Mouse (Mus musculus) midbrain, embryonic 10.5 days (tissue): Measurements from ENCODE around the gene Cspg4. TPM values are rescaled to one million over a fixed set of nuclear protein-coding genes. Genes with fewer than 3 reads are reported as not detected.

Experiments used
- DNase-seq: peaks from one replicate; pipeline ENCODE4 v3.0.0-alpha.2; 2017; ENCODE audit warnings: low spot score
- H3K27ac ChIP-seq: fragments of 300-500 bp; sonication (generic); replicated peaks from 2 replicates; pipeline ENCODE4 v1.5.1; 2016; ENCODE audit warnings: mild to moderate bottlenecking
- H3K27me3 ChIP-seq: fragments of 300-500 bp; sonication (generic); 2 replicates; pipeline ENCODE4 v1.6.1; 2016; ENCODE audit warnings: low read depth, mild to moderate bottlenecking; ENCODE audit not compliant: poor library complexity, severe bottlenecking
- H3K36me3 ChIP-seq: fragments of 300-500 bp; sonication (generic); 2 replicates; pipeline ENCODE4 v1.6.1; 2016; ENCODE audit warnings: mild to moderate bottlenecking, moderate library complexity
- H3K4me1 ChIP-seq: fragments of 300-500 bp; sonication (generic); 2 replicates; pipeline ENCODE4 v1.6.1; 2016
- H3K4me3 ChIP-seq: fragments of 300-500 bp; sonication (generic); 2 replicates; pipeline ENCODE4 v1.5.1; 2016; ENCODE audit warnings: mild to moderate bottlenecking, moderate library complexity
- H3K9me3 ChIP-seq: fragments of 300-500 bp; sonication (generic); replicated peaks from 2 replicates; pipeline ENCODE4 v1.6.1; 2016; ENCODE audit warnings: mild to moderate bottlenecking
- WGBS: fragments of 180-500 bp; shearing (Covaris S2); methylation state at CpG from one replicate; pipeline ENCODE4 v1.1.7; 2016; 5-methylcytosine and 5-hydroxymethylcytosine counted together
- polyA plus RNA-seq: library from polyadenylated mRNA; unstranded; fragments of >200 nt; fragmentation: Nextera tagmentation; extraction: Ambion mirVana; gene quantifications from 2 replicates; pipeline ENCODE4 v1.2.1, GENCODE M21; 2016

The Cspg4 gene
- polyA plus RNA-seq, 1 experiment from 2014 or later = 0.91 TPM

GRCm38 (mm10) chr9:56844644-56845043, 20.2 kb upstream of the Cspg4 start:
- peaks cover 11% of the 10 kb centered on the region for H3K4me1 ChIP-seq
- no peak for DNase-seq
- H3K36me3 ChIP-seq = no peaks in the 10 kb centered on the region
- H3K4me3 ChIP-seq = no peak overlapping the region
- H3K27me3 ChIP-seq = peaks cover 15% of the 10 kb centered on the region
- H3K9me3 ChIP-seq = no peaks in the 10 kb centered on the region
- WGBS = 82% methylated on average over 8 of the region's 8 CpGs
- H3K27ac ChIP-seq = no peak overlapping the region

GRCm38 (mm10) chr9:56847523-56847922, 17.3 kb upstream of the Cspg4 start:
- Histone ChIP-seq H3K9me3 (no peaks in the 10 kb centered on the region), H3K4me3 (no peak overlapping the region), H3K36me3 (no peaks in the 10 kb centered on the region), H3K27me3 (peaks cover 15% of the 10 kb centered on the region), H3K4me1 (peaks cover 19% of the 10 kb centered on the region), H3K27ac (no peak overlapping the region)
- 22% methylated on average over 3 of the region's 3 CpGs for WGBS
- peak; percentile 69 for DNase-seq

GRCm38 (mm10) chr9:56850128-56850904, 14.5 kb upstream of the Cspg4 start:
- H3K4me1 ChIP-seq = peaks cover 11% of the 10 kb centered on the region
- no peaks in the 10 kb centered on the region for H3K27me3 ChIP-seq
- H3K4me3 ChIP-seq = no peak overlapping the region
- no peak for DNase-seq
- H3K36me3 ChIP-seq = no peaks in the 10 kb centered on the region
- H3K9me3 ChIP-seq = no peaks in the 10 kb centered on the region
- H3K27ac ChIP-seq = no peak overlapping the region
- WGBS = 85% methylated on average over 14 of the region's 14 CpGs

- Histone ChIP-seq H3K4me1 (peaks cover 11% of the 10 kb centered on the region), H3K9me3 (no peaks in the 10 kb centered on the region), H3K4me3 (no peak overlapping the region), H3K27me3 (no peaks in the 10 kb centered on the region), H3K36me3 (no peaks in the 10 kb centered on the region), H3K27ac (no peak overlapping the region)
- DNase-seq = no peak
- 90% methylated on average over 4 of the region's 4 CpGs for WGBS
Observed at GRCm38 (mm10) chr9:56850905-56851252, 14.0 kb upstream of the Cspg4 start.

- Histone ChIP-seq H3K4me3 (no peak overlapping the region), H3K27ac (peak overlapping the region; percentile 60; the same call in 1 of the 2 replicates), H3K36me3 (no peaks in the 10 kb centered on the region), H3K27me3 (no peaks in the 10 kb centered on the region), H3K4me1 (peaks cover 11% of the 10 kb centered on the region), H3K9me3 (no peaks in the 10 kb centered on the region)
- DNase-seq = peak; percentile 41
- 62% methylated on average over 11 of the region's 11 CpGs for WGBS
Observed at GRCm38 (mm10) chr9:56851778-56852177, 13.1 kb upstream of the Cspg4 start.

GRCm38 (mm10) chr9:56857463-56857862, 7.4 kb upstream of the Cspg4 start:
- Histone ChIP-seq H3K36me3 (no peaks in the 10 kb centered on the region), H3K4me1 (no peaks in the 10 kb centered on the region), H3K27me3 (no peaks in the 10 kb centered on the region), H3K27ac (no peak overlapping the region), H3K4me3 (no peak overlapping the region), H3K9me3 (no peaks in the 10 kb centered on the region)
- DNase-seq = no peak
- WGBS = 67% methylated on average over 3 of the region's 3 CpGs

- Histone ChIP-seq H3K9me3 (no peaks in the 10 kb centered on the region), H3K27ac (no peak overlapping the region), H3K4me1 (peaks cover 13% of the 10 kb centered on the region), H3K36me3 (no peaks in the 10 kb centered on the region), H3K27me3 (peaks cover 24% of the 10 kb centered on the region), H3K4me3 (no peak overlapping the region)
- WGBS = 77% methylated on average over 3 of the region's 3 CpGs
- no peak for DNase-seq
Observed at GRCm38 (mm10) chr9:56860035-56860434, 4.8 kb upstream of the Cspg4 start.

- 80% methylated on average over 15 of the region's 15 CpGs for WGBS
- no peak overlapping the region for H3K27ac ChIP-seq
- H3K4me3 ChIP-seq = no peak overlapping the region
- H3K4me1 ChIP-seq = peaks cover 18% of the 10 kb centered on the region
- no peak for DNase-seq
- no peaks in the 10 kb centered on the region for H3K36me3 ChIP-seq
- H3K9me3 ChIP-seq = no peaks in the 10 kb centered on the region
- peaks cover 30% of the 10 kb centered on the region for H3K27me3 ChIP-seq
Observed at GRCm38 (mm10) chr9:56860486-56861269, 4.2 kb upstream of the Cspg4 start.

GRCm38 (mm10) chr9:56862863-56863262, 2.0 kb upstream of the Cspg4 start:
- peaks cover 52% of the 10 kb centered on the region for H3K27me3 ChIP-seq

GRCm38 (mm10) chr9:56864216-56864729, 560 bp upstream of the Cspg4 start, which contains the start of gene Odf3l1:
Gene Odf3l1 (minus strand): TSS chr9:56864679.
- Histone ChIP-seq H3K27me3 (peaks cover 58% of the 10 kb centered on the region), H3K36me3 (no peaks in the 10 kb centered on the region), H3K27ac (peak within 1 kb of the TSS; percentile 52; the same call in 1 of the 2 replicates), H3K9me3 (no peaks in the 10 kb centered on the region), H3K4me3 (peak within 1 kb of the TSS; percentile 50), H3K4me1 (peaks cover 32% of the 10 kb centered on the region)
- no peak for DNase-seq
- WGBS = 28% methylated on average over 3 of the region's 3 CpGs

More at GRCm38 (mm10) chr9:56862863-56863262, 2.0 kb upstream of the Cspg4 start:
- no peak for DNase-seq
- 62% methylated on average over 2 of the region's 2 CpGs for WGBS
- Histone ChIP-seq H3K9me3 (no peaks in the 10 kb centered on the region), H3K27ac (no peak overlapping the region), H3K36me3 (no peaks in the 10 kb centered on the region), H3K4me3 (no peak overlapping the region), H3K4me1 (peaks cover 19% of the 10 kb centered on the region)

GRCm38 (mm10) chr9:56865673-56866400, 1.0 kb downstream of the Cspg4 start:
- Histone ChIP-seq H3K4me3 (peak overlapping the region; percentile 50), H3K4me1 (peaks cover 36% of the 10 kb centered on the region), H3K27ac (no peak overlapping the region), H3K36me3 (no peaks in the 10 kb centered on the region), H3K9me3 (no peaks in the 10 kb centered on the region), H3K27me3 (peaks cover 58% of the 10 kb centered on the region)
- DNase-seq = no peak
- 80% methylated on average over 11 of the region's 11 CpGs for WGBS

GRCm38 (mm10) chr9:56866430-56866829, 1.6 kb downstream of the Cspg4 start:
- Histone ChIP-seq H3K9me3 (no peaks in the 10 kb centered on the region), H3K27me3 (peaks cover 58% of the 10 kb centered on the region), H3K36me3 (no peaks in the 10 kb centered on the region), H3K4me1 (peaks cover 36% of the 10 kb centered on the region), H3K27ac (no peak overlapping the region), H3K4me3 (no peak overlapping the region)
- no peak for DNase-seq
- WGBS = 76% methylated on average over 5 of the region's 5 CpGs
